Mouse (Mus musculus) heart, embryonic 14.5 days (tissue): ENCODE measurements at regions not wholly inside any gene's neighbourhood (a gene's known extent, or its start where the extent isn't known, plus 50 kb on each side); places are given as distances from the start of the nearest gene placed in this dataset.

ENCODE experiments used
- ATAC-seq: fragments of 200-750 bp; cut with Nextera tagmentation; 2 replicates; pipeline ENCODE4 v1.8.0; 2017; ENCODE audit warnings: low read depth, moderate TSS enrichment; ENCODE audit not compliant: insufficient number of reproducible peaks, insufficient read depth, low FRiP score
- H3K27ac ChIP-seq, 2 experiments: fragments of 200-500 bp in 1 of 2; fragments of 300-500 bp in 1 of 2; sonication (generic) in 1 of 2; replicated peaks in 1 of 2; 2 replicates each; pipeline ENCODE4 v1.5.1; 2012 to 2014; ENCODE audit warnings: low read depth in 2 of 2, low read length in 2 of 2, control low read depth in 1 of 2, mild to moderate bottlenecking in 1 of 2, mixed read lengths in 1 of 2; ENCODE audit not compliant: control insufficient read depth in 1 of 2, insufficient read depth in 1 of 2
- H3K27me3 ChIP-seq: fragments of 300-500 bp; sonication (generic); 2 replicates; pipeline ENCODE4 v1.6.1; 2014; ENCODE audit warnings: mild to moderate bottlenecking, low read length, control low read depth; ENCODE audit not compliant: control insufficient read depth, insufficient read depth
- H3K36me3 ChIP-seq: fragments of 300-500 bp; sonication (generic); 2 replicates; pipeline ENCODE4 v1.6.1; 2014; ENCODE audit warnings: mild to moderate bottlenecking, control low read depth, low read length, mixed read lengths; ENCODE audit not compliant: control insufficient read depth, insufficient read depth
- H3K4me1 ChIP-seq, 2 experiments: fragments of 200-500 bp in 1 of 2; fragments of 300-500 bp in 1 of 2; sonication (generic) in 1 of 2; 2 replicates each; pipeline ENCODE4 v1.6.1; 2012 to 2014; ENCODE audit warnings: low read length in 2 of 2, control low read depth in 1 of 2, mixed read lengths in 1 of 2; ENCODE audit not compliant: control insufficient read depth in 2 of 2, insufficient read depth in 2 of 2
- H3K4me2 ChIP-seq: fragments of 300-500 bp; sonication (generic); 2 replicates; pipeline ENCODE4 v1.6.1; 2014; ENCODE audit warnings: mild to moderate bottlenecking, low read length
- H3K4me3 ChIP-seq, 2 experiments: fragments of 200-500 bp in 1 of 2; fragments of 300-500 bp in 1 of 2; sonication (generic) in 1 of 2; 2 replicates each; pipeline ENCODE4 v1.5.1; 2012 to 2014; ENCODE audit warnings: low read length in 2 of 2, mild to moderate bottlenecking in 2 of 2, control low read depth in 1 of 2, low read depth in 1 of 2, moderate library complexity in 1 of 2; ENCODE audit not compliant: control insufficient read depth in 1 of 2, insufficient read depth in 1 of 2
- H3K9ac ChIP-seq: fragments of 300-500 bp; sonication (generic); 2 replicates; pipeline ENCODE4 v1.6.1; 2014; ENCODE audit warnings: mild to moderate bottlenecking, low read length
- H3K9me3 ChIP-seq: fragments of 300-500 bp; sonication (generic); 2 replicates; pipeline ENCODE4 v1.6.1; 2016; ENCODE audit warnings: low read length, control low read depth; ENCODE audit not compliant: control insufficient read depth
- WGBS: fragments of 180-500 bp; shearing (Covaris S2); extraction: QIAGEN DNeasy Blood & Tissue Kit; methylation state at CpG from one replicate; pipeline ENCODE4 v1.1.7; 2014; 5-methylcytosine and 5-hydroxymethylcytosine counted together

- Histone ChIP-seq H3K27ac (no peak overlapping the region), H3K9me3 (peaks cover 10% of the 10 kb centered on the region), H3K36me3 (no peaks in the 10 kb centered on the region), H3K4me2 (no peak overlapping the region), H3K4me1 (peaks cover 2 to 3% of the 10 kb centered on the region in 2 experiments; a peak in 1 of 4 replicates), H3K9ac (no peak overlapping the region), H3K4me3 (no peak overlapping the region), H3K27me3 (no peaks in the 10 kb centered on the region)
- ATAC-seq = no peak
- 85% methylated on average over 5 of the region's 5 CpGs for WGBS
These were observed 109.5 kb upstream of the Rai14 start for GRCm38 (mm10) chr15:10823933-10824332.

DNA sequence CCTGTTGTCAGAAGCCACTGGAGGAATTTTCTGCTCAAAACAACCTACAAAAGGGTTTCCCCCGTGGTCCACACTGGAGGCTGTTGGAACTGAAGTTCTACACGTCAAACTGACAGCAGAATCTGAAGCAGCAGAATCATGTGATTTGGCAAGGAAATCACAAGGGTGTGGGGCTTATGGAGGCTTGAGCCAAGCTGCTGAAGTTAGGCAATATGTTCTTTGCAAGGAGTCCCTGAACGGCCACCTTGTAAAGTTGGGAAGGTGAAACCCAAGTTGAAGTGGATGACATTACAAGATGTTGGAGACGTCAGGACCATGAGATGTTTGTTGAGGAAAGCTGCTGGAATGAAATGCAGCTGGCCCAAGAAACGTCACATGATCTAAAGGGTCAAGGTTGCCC, 115.2 kb upstream of the Rai14 start:
- no peaks in the 10 kb centered on the region for H3K36me3 ChIP-seq
- 64% methylated on average over 5 of the region's 5 CpGs for WGBS
- no peak overlapping the region for H3K27ac ChIP-seq
- H3K4me2 ChIP-seq = no peak overlapping the region
- peaks cover 4% of the 10 kb centered on the region; the same call in 1 of the 2 replicates for H3K9me3 ChIP-seq
- no peak for ATAC-seq
- H3K27me3 ChIP-seq = no peaks in the 10 kb centered on the region
- H3K9ac ChIP-seq = no peak overlapping the region
- no peak overlapping the region for H3K4me3 ChIP-seq
- peaks cover 0 to 2% of the 10 kb centered on the region in 2 experiments; a peak in 1 of 4 replicates for H3K4me1 ChIP-seq

DNA sequence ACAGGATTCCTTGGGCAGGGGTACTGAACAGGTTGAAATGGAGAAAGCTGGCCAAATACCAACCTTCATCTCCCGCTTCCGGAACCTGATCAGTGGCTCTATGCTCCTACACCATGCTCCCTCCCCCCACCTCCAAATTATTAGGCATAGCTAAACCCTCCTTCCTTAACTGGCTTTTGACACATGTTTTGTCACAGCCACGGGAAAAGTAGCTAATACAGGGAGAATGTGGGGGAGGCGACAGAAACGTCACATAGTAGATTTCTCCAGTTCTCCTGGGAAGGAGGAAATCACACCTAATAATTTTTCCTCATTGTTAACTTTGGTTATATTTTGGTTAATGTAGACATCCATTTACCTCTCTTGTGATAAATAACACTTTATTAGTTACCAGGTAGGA, 116.1 kb upstream of the Rai14 start:
- 69% methylated on average over 5 of the region's 5 CpGs for WGBS
- Histone ChIP-seq H3K4me3 (no peak overlapping the region), H3K4me1 (peaks cover 0 to 2% of the 10 kb centered on the region in 2 experiments; a peak in 1 of 4 replicates), H3K27ac (no peak overlapping the region), H3K4me2 (no peak overlapping the region), H3K36me3 (no peaks in the 10 kb centered on the region), H3K9ac (no peak overlapping the region), H3K27me3 (no peaks in the 10 kb centered on the region), H3K9me3 (peaks cover 4% of the 10 kb centered on the region; the same call in 1 of the 2 replicates)
- ATAC-seq = no peak

GRCm38 (mm10) chr15:10831106-10831505, 116.7 kb upstream of the Rai14 start:
- Histone ChIP-seq H3K27ac (0 out of 4 replicates have a peak overlapping the region, but pooled peaks have one; percentile 21 to 25), H3K4me1 (peaks cover 0 to 2% of the 10 kb centered on the region in 2 experiments; a peak in 1 of 4 replicates), H3K9me3 (peaks cover 4% of the 10 kb centered on the region; the same call in 1 of the 2 replicates), H3K4me2 (no peak overlapping the region), H3K9ac (no peak overlapping the region), H3K36me3 (no peaks in the 10 kb centered on the region), H3K27me3 (no peaks in the 10 kb centered on the region), H3K4me3 (no peak overlapping the region)
- WGBS = 59% methylated on average over 5 of the region's 5 CpGs
- ATAC-seq = no peak

GRCm38 (mm10) chr15:10832331-10832730, 117.9 kb upstream of the Rai14 start:
- Histone ChIP-seq H3K4me1 (peaks cover 0 to 2% of the 10 kb centered on the region in 2 experiments; a peak in 1 of 4 replicates), H3K4me2 (no peak overlapping the region), H3K27me3 (no peaks in the 10 kb centered on the region), H3K36me3 (no peaks in the 10 kb centered on the region), H3K4me3 (no peak overlapping the region), H3K9ac (no peak overlapping the region), H3K27ac (no peak overlapping the region), H3K9me3 (peaks cover 4% of the 10 kb centered on the region; the same call in 1 of the 2 replicates)
- WGBS = 56% methylated on average over 1 of the region's 1 CpGs
- ATAC-seq = no peak

- Histone ChIP-seq H3K27ac (peak overlapping the region in 1 of 2 experiments; percentile 19; a peak in 1 of 4 replicates), H3K4me3 (no peak overlapping the region)
- ATAC-seq = 0 out of 2 replicates have a peak, but pooled peaks have one; percentile 39
These were observed 118.1 kb upstream of the C1qtnf3 start for GRCm38 (mm10) chr15:10833866-10834571.

GRCm38 (mm10) chr15:10838584-10839288, 113.4 kb upstream of the C1qtnf3 start:
- H3K27ac ChIP-seq = no peak overlapping the region
- peaks cover 0 to 2% of the 10 kb centered on the region in 2 experiments; a peak in 1 of 4 replicates for H3K4me1 ChIP-seq
- H3K9ac ChIP-seq = no peak overlapping the region
- H3K36me3 ChIP-seq = no peaks in the 10 kb centered on the region
- H3K4me2 ChIP-seq = no peak overlapping the region
- ATAC-seq = no peak
- WGBS = 62% methylated on average over 1 of the region's 1 CpGs
- no peak overlapping the region for H3K4me3 ChIP-seq
- H3K27me3 ChIP-seq = no peaks in the 10 kb centered on the region
- no peaks in the 10 kb centered on the region for H3K9me3 ChIP-seq

More at GRCm38 (mm10) chr15:10833866-10834571, 118.1 kb upstream of the C1qtnf3 start:
- Histone ChIP-seq H3K4me2 (no peak overlapping the region), H3K27me3 (no peaks in the 10 kb centered on the region), H3K9me3 (no peaks in the 10 kb centered on the region), H3K36me3 (no peaks in the 10 kb centered on the region), H3K9ac (no peak overlapping the region), H3K4me1 (peaks cover 0 to 2% of the 10 kb centered on the region in 2 experiments; a peak in 1 of 4 replicates)
- WGBS = 38% methylated on average over 7 of the region's 7 CpGs
